Mouse (Mus musculus): ENCODE data around the gene Vstm2b.

GRCm38 (mm10) chr7:40901201-40901600 is 3.1 kb downstream of the Vstm2b start:
- TF ChIP-seq CTCF (IDR thresholded peaks at IDR 0.05; ENCODE audit: low read depth, low read length) (peak; percentile 39; the same call in 1 of the 2 replicates), POLR2A (IDR thresholded peaks at IDR 0.05; ENCODE audit: extremely low read depth, insufficient read depth, low read length) (no peak)

All from liver, adult 2 months (tissue).